Mouse (Mus musculus) monocyte, adult 2 months (primary cell): ENCODE data around the gene Cep89.

Experiments
- DNase-seq, 2 experiments: peaks; one replicate each; pipeline ENCODE4 v3.0.0; 2022; ENCODE audit warnings: low spot score in 2 of 2, low read depth in 1 of 2

The Cep89 gene

GRCm38 (mm10) chr7:35476457-35476856, 79.6 kb downstream of the Cep89 start:
- DNase-seq = no peak

- DNase-seq = no peak
Measured at GRCm38 (mm10) chr7:35485126-35485525, 88.3 kb downstream of the Cep89 start.

GRCm38 (mm10) chr7:35486553-35486952, 89.7 kb downstream of the Cep89 start:
- no peak for DNase-seq
